Mouse (Mus musculus) cerebellum, adult 2 months (tissue): Measurements from ENCODE around the gene Atp5g2. TPM values are rescaled to one million over a fixed set of nuclear protein-coding genes. Genes with fewer than 3 reads are reported as not detected.

Experiments
- DNase-seq, 2 experiments: peaks; one replicate each; pipeline ENCODE4 v3.0.0; 2021
- H3K27ac ChIP-seq: fragments of 200-500 bp; 2 replicates; pipeline ENCODE4 v1.5.1; 2012; ENCODE audit warnings: low read length, control low read depth, inconsistent platforms; ENCODE audit not compliant: insufficient read depth
- H3K27me3 ChIP-seq: fragments of 200-500 bp; 2 replicates; pipeline ENCODE4 v1.6.1; 2012; ENCODE audit warnings: inconsistent platforms, mild to moderate bottlenecking, low read length, moderate library complexity; ENCODE audit not compliant: control insufficient read depth, insufficient read depth
- H3K4me1 ChIP-seq: fragments of 200-500 bp; 2 replicates; pipeline ENCODE4 v1.6.1; 2011; ENCODE audit warnings: low read length; ENCODE audit not compliant: control insufficient read depth, insufficient read depth
- H3K4me3 ChIP-seq: fragments of 200-500 bp; replicated peaks from 2 replicates; pipeline ENCODE3; 2011; ENCODE audit warnings: mild to moderate bottlenecking, low read depth, low read length, control low read depth; ENCODE audit not compliant: insufficient read depth
- CTCF ChIP-seq: fragments of 200-500 bp; IDR thresholded peaks from 2 replicates; pipeline ENCODE4 v1.5.1; 2011; ENCODE audit warnings: low read depth, mild to moderate bottlenecking, control low read depth, low read length, moderate library complexity, borderline replicate concordance; ENCODE audit not compliant: insufficient read depth
- POLR2A ChIP-seq: fragments of 200-500 bp; IDR thresholded peaks from 2 replicates; pipeline ENCODE4 v1.6.1; 2011; ENCODE audit warnings: low read length, control low read depth, borderline replicate concordance; ENCODE audit not compliant: insufficient read depth
- WGBS: fragments of 180-500 bp; shearing (Covaris S2); methylation state at CpG from one replicate; pipeline ENCODE4 v1.1.7; 2018; 5-methylcytosine and 5-hydroxymethylcytosine counted together
- polyA plus RNA-seq: library from polyadenylated mRNA; depleted of rRNA; stranded (reverse); fragments of >200 nt; gene quantifications from 2 replicates; pipeline ENCODE4 v1.2.3, GENCODE M21; 2012; rRNA removed

The Atp5g2 gene
- polyA plus RNA-seq, 1 experiment: 391 TPM

DNA sequence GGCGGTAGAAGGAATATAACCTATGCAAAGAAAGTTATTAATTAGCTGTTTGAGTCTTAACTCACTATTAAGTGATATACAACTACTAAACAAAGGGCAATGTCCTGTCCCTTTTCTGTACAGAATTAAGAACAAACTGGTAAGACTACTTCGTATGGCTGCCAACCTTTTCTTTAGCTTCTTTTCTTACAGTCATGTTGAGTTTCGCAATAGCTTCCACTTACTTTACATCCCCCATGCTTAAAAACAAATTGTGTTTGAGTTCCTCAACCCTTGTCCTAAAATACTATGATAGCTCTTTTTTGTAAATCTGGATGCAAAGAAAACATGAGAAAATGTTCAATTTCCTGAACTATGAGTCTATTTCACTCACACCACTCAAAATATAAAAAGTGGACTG lies 49.0 kb downstream of the Atp5g2 start:
- TF ChIP-seq CTCF (no peak), POLR2A (no peak)
- no peak for DNase-seq
- Histone ChIP-seq H3K27ac (no peak overlapping the region), H3K4me3 (no peak overlapping the region), H3K4me1 (no peaks in the 10 kb centered on the region; the same call in 1 of the 2 replicates), H3K27me3 (no peaks in the 10 kb centered on the region)
- WGBS: 73% methylated on average over 3 of the region's 3 CpGs

- H3K27ac ChIP-seq: no peak overlapping the region
- no peaks in the 10 kb centered on the region; the same call in 1 of the 2 replicates for H3K4me1 ChIP-seq
- no peak for TF ChIP-seq CTCF
- no peak for TF ChIP-seq POLR2A
- H3K4me3 ChIP-seq: no peak overlapping the region
- no peaks in the 10 kb centered on the region for H3K27me3 ChIP-seq
- DNase-seq: no peak
Measured at GRCm38 (mm10) chr15:102622536-102622935, 49.6 kb downstream of the Atp5g2 start.

- Histone ChIP-seq H3K27ac (no peak overlapping the region), H3K4me1 (no peaks in the 10 kb centered on the region; the same call in 1 of the 2 replicates), H3K27me3 (no peaks in the 10 kb centered on the region), H3K4me3 (no peak overlapping the region)
- DNase-seq: peak in 1 of 2 experiments; percentile 38
- TF ChIP-seq POLR2A (no peak), CTCF (peak; percentile 9; the same call in 1 of the 2 replicates)
- 48% methylated on average over 1 of the region's 1 CpGs for WGBS
Measured at GRCm38 (mm10) chr15:102620765-102621164, 51.4 kb downstream of the Atp5g2 start.

GRCm38 (mm10) chr15:102619486-102619885 lies 52.7 kb downstream of the Atp5g2 start:
- Histone ChIP-seq H3K4me1 (no peaks in the 10 kb centered on the region; the same call in 1 of the 2 replicates), H3K4me3 (no peak overlapping the region), H3K27ac (no peak overlapping the region), H3K27me3 (no peaks in the 10 kb centered on the region)
- WGBS: 98% methylated on average over 5 of the region's 5 CpGs
- DNase-seq: no peak
- no peak for TF ChIP-seq POLR2A
- no peak for TF ChIP-seq CTCF

GRCm38 (mm10) chr15:102617654-102618053 lies 54.5 kb downstream of the Atp5g2 start:
- no peak for DNase-seq
- TF ChIP-seq POLR2A (no peak), CTCF (no peak)
- Histone ChIP-seq H3K4me3 (no peak overlapping the region), H3K27ac (no peak overlapping the region), H3K4me1 (no peaks in the 10 kb centered on the region; the same call in 1 of the 2 replicates), H3K27me3 (no peaks in the 10 kb centered on the region)
- WGBS: 98% methylated on average over 1 of the region's 1 CpGs

- TF ChIP-seq CTCF (no peak), POLR2A (no peak)
Measured at GRCm38 (mm10) chr15:102616174-102616573, 56.0 kb downstream of the Atp5g2 start.

DNA sequence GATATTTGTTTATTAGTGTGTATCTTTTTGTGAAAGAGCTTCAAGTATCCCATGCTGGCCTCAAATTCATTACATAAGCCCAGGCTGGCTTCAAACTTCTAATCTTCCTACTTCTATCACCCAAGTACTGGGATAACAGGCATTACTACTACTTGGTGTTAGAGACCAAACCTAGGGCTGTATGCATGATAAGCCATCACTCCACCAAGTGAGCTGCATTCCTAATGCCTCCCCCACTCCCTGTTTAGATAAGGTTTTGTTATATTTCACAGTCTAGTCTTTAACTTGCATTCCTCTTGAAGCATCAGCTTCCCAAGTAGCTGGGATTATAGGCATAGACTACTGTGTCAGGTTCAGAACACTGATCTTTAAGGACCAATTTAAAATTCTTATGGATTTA lies 57.9 kb downstream of the Atp5g2 start:
- no peak overlapping the region for H3K4me3 ChIP-seq
- DNase-seq: no peak
- TF ChIP-seq POLR2A (no peak), CTCF (no peak)
- no peaks in the 10 kb centered on the region for H3K27me3 ChIP-seq
- H3K27ac ChIP-seq: no peak overlapping the region
- H3K4me1 ChIP-seq: peaks cover 3% of the 10 kb centered on the region; the same call in 1 of the 2 replicates

More at GRCm38 (mm10) chr15:102616174-102616573, 56.0 kb downstream of the Atp5g2 start:
- Histone ChIP-seq H3K4me1 (peaks cover 3% of the 10 kb centered on the region; the same call in 1 of the 2 replicates), H3K27ac (no peak overlapping the region), H3K27me3 (no peaks in the 10 kb centered on the region), H3K4me3 (no peak overlapping the region)
- no peak for DNase-seq
- WGBS: 97% methylated on average over 2 of the region's 2 CpGs

- DNase-seq: no peak
- Histone ChIP-seq H3K27me3 (no peaks in the 10 kb centered on the region), H3K4me1 (peaks cover 3% of the 10 kb centered on the region; the same call in 1 of the 2 replicates), H3K4me3 (no peak overlapping the region), H3K27ac (no peak overlapping the region)
- no peak for TF ChIP-seq CTCF
- no peak for TF ChIP-seq POLR2A
Measured at GRCm38 (mm10) chr15:102612966-102613365, 59.2 kb downstream of the Atp5g2 start.

Other genes starting within 250 kb of the Atp5g2 start
- gene Amhr2, start 227.0 kb downstream of the Atp5g2 start, polyA plus RNA-seq: 3.2 TPM in 2 replicates
- 160 and 164 TPM in 2 replicates for gene Prr13, start 213.3 kb downstream of the Atp5g2 start, polyA plus RNA-seq
- gene Pcbp2, start 201.8 kb downstream of the Atp5g2 start, polyA plus RNA-seq: 539 and 562 TPM in 2 replicates
- not detected in 2 replicates for gene Gm10337, start 168.6 kb downstream of the Atp5g2 start, polyA plus RNA-seq
- 130 and 149 TPM in 2 replicates for gene Map3k12, start 155.3 kb downstream of the Atp5g2 start, polyA plus RNA-seq
- gene Tarbp2, start 154.2 kb downstream of the Atp5g2 start, polyA plus RNA-seq: 121 and 131 TPM in 2 replicates
- 8.5 and 10.4 TPM in 2 replicates for gene Npff, start 147.4 kb downstream of the Atp5g2 start, polyA plus RNA-seq
- gene Gm28047, start 47.3 kb downstream of the Atp5g2 start, polyA plus RNA-seq: not detected in 2 replicates
- 66.6 and 74.6 TPM in 2 replicates for gene Atf7, start 46.9 kb downstream of the Atp5g2 start, polyA plus RNA-seq
- gene Calcoco1, start 49.8 kb upstream of the Atp5g2 start, polyA plus RNA-seq: 55.8 and 56.0 TPM in 2 replicates
- gene Hoxc13, start 248.8 kb upstream of the Atp5g2 start, polyA plus RNA-seq: not detected in 2 replicates